Mouse (Mus musculus) cerebellum, postnatal 25 days (tissue): Measurements from ENCODE around the gene Rsad2.
"Not testable (repeated sequence)": the region's sequence is repeated elsewhere in the genome, so short reads cannot be mapped to it uniquely, and the experiment has no call there.

Source experiments
- DNase-seq, 2 experiments: peaks; one replicate each; pipeline ENCODE4 v3.0.0; 2021; ENCODE audit warnings: mixed read lengths in 2 of 2

Gene Rsad2

GRCm38 (mm10) chr12:26444511-26444910, 11.7 kb downstream of the Rsad2 start:
- DNase-seq, result no peak

- peak; percentile 73 to 85 for DNase-seq
These were observed 12.2 kb downstream of the Rsad2 start for GRCm38 (mm10) chr12:26444054-26444453.

GRCm38 (mm10) chr12:26439366-26439765, 16.9 kb downstream of the Rsad2 start:
- no peak for DNase-seq

GRCm38 (mm10) chr12:26437950-26438349, 18.3 kb downstream of the Rsad2 start:
- peak in 1 of 2 experiments; percentile 25 for DNase-seq

- no peak for DNase-seq
These were observed 19.9 kb downstream of the Rsad2 start for GRCm38 (mm10) chr12:26436334-26436733.

GRCm38 (mm10) chr12:26428771-26429170, 27.5 kb downstream of the Rsad2 start:
- DNase-seq, result not testable (repeated sequence)

GRCm38 (mm10) chr12:26424841-26425240, 31.4 kb downstream of the Rsad2 start:
- no peak for DNase-seq

GRCm38 (mm10) chr12:26418322-26418721, 37.9 kb downstream of the Rsad2 start:
- no peak for DNase-seq

- no peak for DNase-seq
These were observed 39.5 kb downstream of the Rsad2 start for GRCm38 (mm10) chr12:26416636-26417295.

GRCm38 (mm10) chr12:26415104-26415771, 41.0 kb downstream of the Rsad2 start, which contains the start of gene Rnf144a:
Gene Rnf144a, minus strand, starts transcription at chr12:26415254.
- DNase-seq, result peak; percentile 97 to 98

- peak in 1 of 2 experiments; percentile 76 for DNase-seq
These were observed 41.7 kb downstream of the Rsad2 start for GRCm38 (mm10) chr12:26414451-26415103.

GRCm38 (mm10) chr12:26413961-26414411, 42.3 kb downstream of the Rsad2 start:
- DNase-seq, result peak in 1 of 2 experiments; percentile 30

- DNase-seq, result peak; percentile 37 to 51
These were observed 43.5 kb downstream of the Rsad2 start for GRCm38 (mm10) chr12:26412802-26413201.

GRCm38 (mm10) chr12:26411841-26412450, 44.3 kb downstream of the Rsad2 start:
- DNase-seq, result no peak

- DNase-seq, result no peak
These were observed 45.8 kb downstream of the Rsad2 start for GRCm38 (mm10) chr12:26410443-26410842.

- no peak for DNase-seq
These were observed 47.5 kb downstream of the Rsad2 start for GRCm38 (mm10) chr12:26408707-26409106.

- peak; percentile 61 to 68 for DNase-seq
These were observed 51.2 kb downstream of the Rsad2 start for GRCm38 (mm10) chr12:26404781-26405702.

GRCm38 (mm10) chr12:26403372-26404125, 52.7 kb downstream of the Rsad2 start:
- DNase-seq, result peak; percentile 93 to 94

- DNase-seq, result no peak
These were observed 54.4 kb downstream of the Rsad2 start for GRCm38 (mm10) chr12:26401696-26402470.

- DNase-seq, result no peak
These were observed 55.0 kb downstream of the Rsad2 start for GRCm38 (mm10) chr12:26401254-26401653.
